Mouse (Mus musculus) heart, embryonic 12.5 days (tissue): ENCODE data around the gene Ero1lb. TPM values are rescaled to one million over a fixed set of nuclear protein-coding genes. Genes with fewer than 3 reads are reported as not detected.

Experiments
- ATAC-seq: fragments of 200-750 bp; cut with Nextera tagmentation; 2 replicates; pipeline ENCODE4 v1.8.0; 2017; ENCODE audit warnings: moderate TSS enrichment, moderate library complexity; ENCODE audit not compliant: insufficient number of reproducible peaks, low FRiP score
- H3K27ac ChIP-seq: fragments of 300-500 bp; sonication (generic); 2 replicates; pipeline ENCODE4 v1.5.1; 2016; ENCODE audit warnings: mild to moderate bottlenecking, moderate library complexity; ENCODE audit not compliant: poor library complexity, severe bottlenecking
- H3K27me3 ChIP-seq: fragments of 300-500 bp; sonication (generic); replicated peaks from 2 replicates; pipeline ENCODE4 v1.6.1; 2016; ENCODE audit warnings: mild to moderate bottlenecking, moderate library complexity
- H3K36me3 ChIP-seq: fragments of 300-500 bp; sonication (generic); 2 replicates; pipeline ENCODE4 v1.6.1; 2016; ENCODE audit warnings: mild to moderate bottlenecking, moderate library complexity
- H3K4me1 ChIP-seq: fragments of 300-500 bp; sonication (generic); replicated peaks from 2 replicates; pipeline ENCODE4 v1.6.1; 2016; ENCODE audit warnings: mild to moderate bottlenecking
- H3K4me2 ChIP-seq: fragments of 300-500 bp; sonication (generic); 2 replicates; pipeline ENCODE4 v1.6.1; 2016; ENCODE audit warnings: mild to moderate bottlenecking, moderate library complexity
- H3K4me3 ChIP-seq: fragments of 300-500 bp; sonication (generic); 2 replicates; pipeline ENCODE4 v1.5.1; 2016; ENCODE audit warnings: mild to moderate bottlenecking
- H3K9ac ChIP-seq: fragments of 300-500 bp; sonication (generic); 2 replicates; pipeline ENCODE4 v1.6.1; 2016; ENCODE audit warnings: mild to moderate bottlenecking, moderate library complexity
- H3K9me3 ChIP-seq: fragments of 300-500 bp; sonication (generic); replicated peaks from 2 replicates; pipeline ENCODE4 v1.6.1; 2016; ENCODE audit warnings: mild to moderate bottlenecking, moderate library complexity
- WGBS: fragments of 180-500 bp; shearing (Covaris S2); methylation state at CpG from one replicate; pipeline ENCODE4 v1.1.7; 2016; 5-methylcytosine and 5-hydroxymethylcytosine counted together
- polyA plus RNA-seq: library from polyadenylated mRNA; unstranded; fragments of >200 nt; fragmentation: Nextera tagmentation; extraction: Ambion mirVana; gene quantifications from 2 replicates; pipeline ENCODE4 v1.2.1, GENCODE M21; 2016

Ero1lb gene
- polyA plus RNA-seq, 1 experiment from 2014 or later, result 7.8 TPM

DNA sequence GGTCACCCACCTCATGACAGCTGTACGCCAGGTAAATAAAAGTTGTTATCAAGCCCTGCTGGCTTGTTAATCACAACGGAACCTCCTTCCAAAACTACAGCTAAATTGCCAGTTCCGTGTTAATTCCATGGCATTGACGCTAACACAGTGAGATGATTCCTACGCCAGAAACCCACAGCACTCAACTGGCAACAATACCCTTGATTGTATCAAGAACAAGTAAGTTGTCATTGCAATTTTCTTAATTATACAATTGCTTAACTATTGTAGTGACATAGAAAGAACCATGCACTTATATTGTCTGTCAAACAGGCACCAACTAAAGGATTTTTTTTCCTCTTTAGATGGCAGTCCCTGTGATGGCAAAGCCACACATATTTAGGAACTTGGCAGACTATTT lies 22.4 kb upstream of the Ero1lb start:
- Histone ChIP-seq H3K9me3 (no peaks in the 10 kb centered on the region), H3K27me3 (no peaks in the 10 kb centered on the region; the same call in 1 of the 2 replicates), H3K4me3 (no peak overlapping the region), H3K4me1 (peaks cover 14% of the 10 kb centered on the region), H3K9ac (no peak overlapping the region), H3K27ac (no peak overlapping the region), H3K4me2 (no peak overlapping the region), H3K36me3 (no peaks in the 10 kb centered on the region)
- ATAC-seq, result no peak
- WGBS, result 71% methylated on average over 5 of the region's 5 CpGs

DNA sequence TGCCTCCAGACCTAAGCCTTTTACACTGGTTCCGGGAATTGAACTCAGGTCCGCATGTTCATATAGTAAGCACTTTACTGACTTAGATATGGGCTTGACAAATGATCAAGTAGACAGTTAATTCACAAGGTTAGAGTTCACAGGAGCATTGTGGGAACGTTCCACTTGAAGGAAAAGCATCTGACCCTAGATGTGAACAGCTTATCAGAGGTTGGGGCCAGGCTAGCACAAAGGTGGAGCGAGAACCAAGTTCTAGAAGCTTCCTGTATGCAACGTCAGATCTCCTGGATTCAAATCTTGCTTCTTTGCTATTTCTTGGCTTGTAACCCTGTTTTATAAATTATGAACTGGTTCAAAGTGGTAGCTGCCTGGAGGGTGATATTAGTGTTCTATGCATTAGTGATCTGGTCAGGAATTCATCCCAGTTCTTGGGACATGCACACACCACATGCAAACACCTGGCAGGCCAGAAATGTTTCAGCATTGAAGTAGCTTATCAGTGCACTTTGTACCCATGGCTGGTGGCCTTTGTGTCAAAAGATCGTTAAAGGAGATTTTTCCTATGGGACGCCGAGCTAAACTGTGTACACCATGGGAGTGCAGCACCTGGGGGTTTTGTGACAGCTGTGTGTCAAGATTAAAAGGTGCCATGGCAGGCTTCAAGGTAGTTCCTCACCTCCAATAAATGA lies 21.6 kb upstream of the Ero1lb start:
- H3K27ac ChIP-seq, result no peak overlapping the region
- H3K4me1 ChIP-seq, result peaks cover 14% of the 10 kb centered on the region
- H3K36me3 ChIP-seq, result no peaks in the 10 kb centered on the region
- no peaks in the 10 kb centered on the region for H3K9me3 ChIP-seq
- ATAC-seq, result no peak
- H3K27me3 ChIP-seq, result no peaks in the 10 kb centered on the region; the same call in 1 of the 2 replicates
- H3K9ac ChIP-seq, result no peak overlapping the region
- 73% methylated on average over 8 of the region's 8 CpGs for WGBS
- no peak overlapping the region for H3K4me2 ChIP-seq
- H3K4me3 ChIP-seq, result no peak overlapping the region

DNA sequence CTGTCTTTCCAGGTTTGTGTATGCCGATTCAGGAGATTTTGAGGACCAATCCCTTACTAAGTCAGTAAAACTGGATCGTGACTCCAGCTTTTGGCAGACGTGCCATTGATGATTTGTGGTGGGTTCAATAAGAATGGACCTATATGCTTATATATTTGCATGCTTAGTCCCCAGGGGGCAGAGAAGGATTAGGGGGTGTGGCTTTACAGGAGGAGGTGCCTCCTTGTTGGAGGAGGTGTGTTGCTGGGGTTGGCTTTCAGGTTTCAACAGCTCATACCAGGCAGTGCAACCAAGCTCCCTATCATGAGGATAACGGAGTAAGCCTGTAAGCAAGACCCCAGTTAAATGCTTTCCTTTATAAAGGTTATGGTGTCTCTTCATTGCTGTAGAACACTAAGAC lies 11.5 kb upstream of the Ero1lb start:
- Histone ChIP-seq H3K9me3 (no peaks in the 10 kb centered on the region), H3K4me1 (no peaks in the 10 kb centered on the region), H3K4me3 (no peak overlapping the region), H3K27me3 (peaks cover 3% of the 10 kb centered on the region; the same call in 1 of the 2 replicates), H3K4me2 (no peak overlapping the region), H3K27ac (no peak overlapping the region), H3K9ac (no peak overlapping the region), H3K36me3 (no peaks in the 10 kb centered on the region)
- no peak for ATAC-seq
- WGBS, result 52% methylated on average over 4 of the region's 4 CpGs

DNA sequence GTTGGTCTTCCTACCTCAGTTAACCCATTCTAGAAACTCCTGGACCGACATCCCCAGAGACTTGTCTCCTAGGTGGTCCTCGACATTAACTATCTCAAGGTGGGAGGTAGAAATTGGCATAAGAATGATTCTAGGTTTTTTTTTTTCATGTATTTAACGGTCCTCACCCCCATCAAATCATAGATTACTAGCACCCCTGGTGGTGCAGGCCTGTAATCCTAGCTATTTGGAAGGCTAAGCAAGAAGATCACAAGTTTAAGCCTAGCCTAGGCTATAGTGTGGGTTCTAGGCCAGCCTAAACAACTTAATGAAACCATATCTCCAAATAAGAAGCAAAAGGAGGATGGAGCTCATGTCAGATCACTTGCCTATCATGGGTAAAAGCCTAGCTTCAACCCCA lies 6.6 kb upstream of the Ero1lb start:
- Histone ChIP-seq H3K9ac (no peak overlapping the region), H3K4me1 (no peaks in the 10 kb centered on the region), H3K36me3 (no peaks in the 10 kb centered on the region), H3K27ac (no peak overlapping the region), H3K9me3 (no peaks in the 10 kb centered on the region), H3K27me3 (peaks cover 3% of the 10 kb centered on the region; the same call in 1 of the 2 replicates), H3K4me3 (no peak overlapping the region), H3K4me2 (no peak overlapping the region)
- ATAC-seq, result no peak
- 60% methylated on average over 3 of the region's 3 CpGs for WGBS

DNA sequence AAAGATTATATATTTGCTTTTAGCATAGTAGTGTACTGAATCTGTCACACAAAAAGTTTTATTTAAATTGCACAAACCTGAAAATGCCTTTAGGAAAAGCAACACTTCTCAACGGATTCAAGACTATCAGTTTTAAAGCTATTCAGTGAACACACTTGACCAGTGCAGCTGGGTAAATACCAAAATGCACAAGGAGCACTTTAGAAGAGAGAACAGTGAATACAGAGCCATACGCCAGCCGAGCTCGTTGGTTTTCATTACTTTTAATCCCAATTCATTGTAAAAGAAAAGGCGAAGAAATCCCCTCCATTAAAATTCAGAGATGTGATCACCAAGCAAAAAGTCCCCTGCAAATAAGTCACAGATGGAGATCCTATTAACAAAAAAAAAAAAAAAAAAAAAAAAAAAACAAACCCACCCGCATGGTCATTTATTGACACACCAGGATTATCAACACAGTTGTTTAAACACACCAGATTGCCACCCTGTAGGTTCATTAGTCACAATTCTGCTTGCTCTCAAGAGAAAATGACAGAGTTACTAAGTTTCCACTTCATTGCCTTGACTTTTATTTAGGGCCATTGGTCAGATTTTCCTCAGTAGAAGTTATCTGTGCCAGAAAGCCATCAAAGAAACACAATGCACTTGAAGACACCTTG lies 6.1 kb upstream of the Ero1lb start:
- Histone ChIP-seq H3K4me1 (no peaks in the 10 kb centered on the region), H3K9ac (no peak overlapping the region), H3K27me3 (no peaks in the 10 kb centered on the region), H3K4me3 (no peak overlapping the region), H3K9me3 (no peaks in the 10 kb centered on the region), H3K27ac (no peak overlapping the region), H3K4me2 (no peak overlapping the region), H3K36me3 (no peaks in the 10 kb centered on the region)
- WGBS, result 72% methylated on average over 6 of the region's 6 CpGs
- no peak for ATAC-seq

DNA sequence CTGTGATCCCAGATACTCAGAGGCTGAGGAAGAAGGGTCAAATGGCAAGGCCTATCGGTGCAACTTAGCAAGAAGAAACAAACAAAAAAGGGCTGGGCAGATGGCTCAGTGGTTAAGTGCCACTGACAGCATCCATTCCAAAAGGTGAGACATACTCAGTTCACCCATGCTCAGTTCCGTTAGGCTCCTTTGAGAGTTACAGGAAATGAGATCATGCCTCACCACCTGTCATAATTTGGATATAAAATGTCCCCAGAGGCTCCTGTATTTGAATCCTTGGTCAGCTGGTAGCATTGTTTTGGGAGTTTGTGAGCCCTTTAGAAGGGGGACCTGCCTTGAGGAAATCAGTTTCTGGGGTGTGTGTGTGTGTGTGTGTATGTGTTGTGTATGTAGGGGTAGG lies 3.9 kb upstream of the Ero1lb start:
- H3K9me3 ChIP-seq, result no peaks in the 10 kb centered on the region
- no peak overlapping the region for H3K4me3 ChIP-seq
- no peak overlapping the region for H3K4me2 ChIP-seq
- H3K4me1 ChIP-seq, result peaks cover 5% of the 10 kb centered on the region
- no peaks in the 10 kb centered on the region for H3K27me3 ChIP-seq
- no peaks in the 10 kb centered on the region for H3K36me3 ChIP-seq
- no peak overlapping the region for H3K27ac ChIP-seq
- no peak overlapping the region for H3K9ac ChIP-seq
- no peak for ATAC-seq
- 56% methylated on average over 2 of the region's 2 CpGs for WGBS

DNA sequence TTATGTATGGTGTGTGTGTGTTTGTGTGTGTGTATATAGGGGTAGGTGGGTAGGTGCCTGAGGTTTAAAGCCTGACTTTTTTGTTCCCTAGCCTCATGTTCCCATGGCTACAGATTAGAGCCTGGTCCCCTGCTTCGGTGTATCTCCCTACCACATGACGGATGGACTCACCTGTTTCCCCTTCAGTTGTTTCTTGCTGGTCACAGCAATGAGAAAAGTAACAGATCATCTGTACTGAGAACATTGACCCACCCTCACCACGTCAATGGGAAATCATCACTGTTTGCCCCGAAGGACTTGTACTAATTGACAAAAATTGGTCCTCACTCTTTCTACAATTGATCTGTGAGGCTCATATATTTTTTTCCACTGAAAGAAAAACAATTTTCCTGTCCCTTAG lies 3.4 kb upstream of the Ero1lb start:
- Histone ChIP-seq H3K9ac (no peak overlapping the region), H3K36me3 (no peaks in the 10 kb centered on the region), H3K4me2 (no peak overlapping the region), H3K27ac (no peak overlapping the region), H3K9me3 (no peaks in the 10 kb centered on the region), H3K27me3 (no peaks in the 10 kb centered on the region), H3K4me3 (no peak overlapping the region), H3K4me1 (peaks cover 5% of the 10 kb centered on the region)
- 84% methylated on average over 4 of the region's 4 CpGs for WGBS
- no peak for ATAC-seq

DNA sequence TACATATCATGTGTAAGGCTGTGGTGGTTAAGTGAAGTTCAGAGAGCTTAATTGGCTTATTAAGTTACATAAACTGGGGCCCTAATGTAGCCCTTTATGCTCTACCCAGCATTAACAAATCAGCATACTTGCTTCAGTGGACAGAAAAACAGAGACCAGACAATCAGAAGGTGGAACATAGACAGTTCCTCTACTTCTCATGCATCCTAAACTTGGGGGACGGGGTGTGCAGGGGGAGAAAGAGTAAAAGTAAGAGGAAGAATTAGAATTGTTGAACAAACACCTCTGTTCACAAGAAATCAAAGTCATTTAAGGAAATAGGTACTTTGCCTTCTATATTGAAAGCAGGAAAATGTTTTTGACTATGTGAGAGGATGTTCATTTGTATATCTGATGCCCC lies 2.3 kb downstream of the Ero1lb start:
- H3K36me3 ChIP-seq, result no peaks in the 10 kb centered on the region
- ATAC-seq, result no peak
- no peak overlapping the region for H3K4me3 ChIP-seq
- no peaks in the 10 kb centered on the region for H3K27me3 ChIP-seq
- H3K4me2 ChIP-seq, result no peak overlapping the region
- H3K9ac ChIP-seq, result no peak overlapping the region
- 71% methylated on average over 1 of the region's 1 CpGs for WGBS
- no peak overlapping the region for H3K27ac ChIP-seq
- peaks cover 5% of the 10 kb centered on the region for H3K4me1 ChIP-seq
- H3K9me3 ChIP-seq, result no peaks in the 10 kb centered on the region

DNA sequence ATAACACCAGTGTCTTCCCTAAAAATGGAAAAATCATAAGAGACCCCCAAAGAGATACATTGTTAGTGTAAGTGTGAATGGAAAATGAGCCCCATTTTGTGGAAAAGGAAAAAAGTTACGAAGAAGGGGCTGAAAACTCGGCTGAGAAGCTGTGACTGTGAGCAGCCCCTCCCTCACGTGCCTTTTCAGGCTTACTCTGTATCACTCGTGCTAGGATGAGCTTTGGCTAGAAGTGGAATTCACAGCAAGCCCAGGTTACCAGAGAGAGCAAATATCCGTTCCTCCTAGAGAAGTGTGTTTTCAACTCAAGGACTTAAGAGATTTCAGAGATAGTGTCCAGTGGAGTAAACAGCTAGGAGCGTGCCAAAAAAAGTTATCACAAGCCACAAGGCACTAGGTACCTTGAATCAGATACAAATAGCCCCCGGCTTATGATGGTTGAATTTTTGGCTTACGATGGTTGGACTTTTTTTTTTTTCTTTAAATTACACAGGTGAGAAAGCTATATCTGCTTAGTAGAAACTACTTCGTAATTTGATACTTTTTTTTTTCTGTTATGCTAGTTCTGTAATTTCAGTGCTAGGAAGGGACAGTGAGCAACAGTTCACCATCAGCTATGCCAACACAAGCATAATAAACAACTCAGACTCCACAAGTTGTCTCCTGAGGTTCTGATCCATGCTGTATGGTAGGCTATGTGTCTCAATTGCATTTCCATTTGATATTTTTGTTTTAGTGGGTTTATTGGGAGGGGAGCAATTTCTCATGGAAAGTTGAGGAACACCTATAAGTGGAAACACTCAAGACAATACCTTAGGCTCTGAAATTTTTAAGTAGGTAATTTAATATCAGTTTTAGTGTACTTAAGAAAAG lies 3.2 kb downstream of the Ero1lb start:
- no peak for ATAC-seq
- peaks cover 5% of the 10 kb centered on the region for H3K4me1 ChIP-seq
- no peak overlapping the region for H3K9ac ChIP-seq
- no peak overlapping the region for H3K4me3 ChIP-seq
- H3K36me3 ChIP-seq, result no peaks in the 10 kb centered on the region
- WGBS, result 60% methylated on average over 9 of the region's 9 CpGs
- H3K27me3 ChIP-seq, result no peaks in the 10 kb centered on the region
- H3K9me3 ChIP-seq, result no peaks in the 10 kb centered on the region
- H3K4me2 ChIP-seq, result no peak overlapping the region
- H3K27ac ChIP-seq, result no peak overlapping the region

DNA sequence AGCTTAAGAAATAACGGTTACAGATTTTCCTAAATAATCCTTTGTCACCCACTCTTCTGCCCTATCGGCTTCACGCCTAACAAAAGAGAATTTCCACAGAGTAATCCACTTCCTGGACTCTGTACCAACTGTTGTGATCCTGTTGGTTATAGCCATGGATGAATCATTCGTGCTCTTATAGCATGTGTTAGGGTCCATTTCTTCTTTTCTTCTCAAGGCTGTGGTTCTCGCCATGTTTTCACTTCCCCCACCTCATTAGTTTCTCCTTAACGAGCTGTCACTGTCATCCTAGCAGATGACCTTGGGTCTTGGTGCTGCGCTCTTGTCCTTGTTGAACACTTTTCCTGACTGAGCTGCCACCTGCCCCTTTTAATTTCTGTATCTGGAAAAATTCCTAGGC lies 4.1 kb downstream of the Ero1lb start:
- Histone ChIP-seq H3K27ac (no peak overlapping the region), H3K4me2 (no peak overlapping the region), H3K36me3 (no peaks in the 10 kb centered on the region), H3K9me3 (no peaks in the 10 kb centered on the region), H3K27me3 (no peaks in the 10 kb centered on the region), H3K9ac (no peak overlapping the region), H3K4me1 (peaks cover 5% of the 10 kb centered on the region), H3K4me3 (no peak overlapping the region)
- no peak for ATAC-seq
- WGBS, result 72% methylated on average over 7 of the region's 7 CpGs

DNA sequence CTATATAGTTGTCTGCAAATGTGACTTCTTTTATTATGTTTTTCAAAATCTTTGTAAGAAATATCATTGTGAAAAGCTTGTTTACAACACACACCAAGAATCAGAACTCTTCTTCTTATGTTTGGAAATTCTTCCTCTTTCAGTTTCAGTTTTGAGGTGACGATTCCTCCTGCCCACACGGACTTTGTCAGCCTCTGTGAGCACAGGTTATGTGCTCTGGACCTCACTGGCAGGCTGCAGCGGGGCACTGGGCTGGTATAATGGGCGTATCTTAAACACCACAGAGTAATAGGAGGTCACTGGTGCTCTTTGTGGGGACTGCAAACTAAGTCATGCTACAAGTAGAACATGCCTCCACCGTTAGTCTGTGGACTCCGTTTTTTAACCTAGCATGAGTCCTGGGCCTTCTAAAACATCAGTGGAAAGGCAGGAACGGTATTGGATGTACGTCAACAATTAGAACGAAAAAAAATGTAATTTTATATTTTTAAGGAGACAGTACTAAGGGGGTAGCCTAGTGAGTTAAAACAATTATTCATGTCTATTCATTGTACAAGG lies 9.4 kb downstream of the Ero1lb start:
- Histone ChIP-seq H3K27me3 (no peaks in the 10 kb centered on the region), H3K4me1 (no peaks in the 10 kb centered on the region), H3K36me3 (no peaks in the 10 kb centered on the region), H3K4me2 (no peak overlapping the region), H3K27ac (no peak overlapping the region), H3K9me3 (no peaks in the 10 kb centered on the region), H3K9ac (no peak overlapping the region), H3K4me3 (no peak overlapping the region)
- 85% methylated on average over 9 of the region's 9 CpGs for WGBS
- no peak for ATAC-seq
